Mouse (Mus musculus) natural killer cell, adult 2 months (primary cell): Measurements from ENCODE around the gene Pde4d.

Experiments used
- DNase-seq, 2 experiments: peaks; one replicate each; pipeline ENCODE4 v3.0.0; 2022; ENCODE audit warnings: low spot score in 2 of 2

Gene Pde4d

GRCm38 (mm10) chr13:109239296-109239695 lies 789.5 kb downstream of the Pde4d start:
- peak; percentile 68 to 71 for DNase-seq

GRCm38 (mm10) chr13:109242456-109243050 lies 792.8 kb downstream of the Pde4d start:
- DNase-seq = no peak

- no peak for DNase-seq
Observed at GRCm38 (mm10) chr13:109243160-109243559, 793.4 kb downstream of the Pde4d start.

GRCm38 (mm10) chr13:109247061-109247460 lies 797.3 kb downstream of the Pde4d start:
- no peak for DNase-seq

GRCm38 (mm10) chr13:109249315-109249714 lies 799.6 kb downstream of the Pde4d start:
- no peak for DNase-seq

GRCm38 (mm10) chr13:109255634-109256033 lies 805.9 kb downstream of the Pde4d start:
- DNase-seq = no peak

GRCm38 (mm10) chr13:109260220-109260795 lies 810.6 kb downstream of the Pde4d start:
- DNase-seq = peak in 1 of 2 experiments; percentile 7

GRCm38 (mm10) chr13:109260796-109261516 lies 811.2 kb downstream of the Pde4d start:
- DNase-seq = peak in 1 of 2 experiments; percentile 1

GRCm38 (mm10) chr13:109261642-109262220 lies 812.0 kb downstream of the Pde4d start:
- DNase-seq = peak in 1 of 2 experiments; percentile 6

- DNase-seq = no peak
Observed at GRCm38 (mm10) chr13:109262501-109262900, 812.8 kb downstream of the Pde4d start.

- no peak for DNase-seq
Observed at GRCm38 (mm10) chr13:109263833-109264232, 814.1 kb downstream of the Pde4d start.

- no peak for DNase-seq
Observed at GRCm38 (mm10) chr13:109268253-109268652, 818.5 kb downstream of the Pde4d start.

- no peak for DNase-seq
Observed at GRCm38 (mm10) chr13:109268659-109269322, 819.0 kb downstream of the Pde4d start.

GRCm38 (mm10) chr13:109274869-109275268 lies 825.1 kb downstream of the Pde4d start:
- no peak for DNase-seq

- no peak for DNase-seq
Observed at GRCm38 (mm10) chr13:109277792-109278191, 828.0 kb downstream of the Pde4d start.

- DNase-seq = no peak
Observed at GRCm38 (mm10) chr13:109278504-109278912, 828.8 kb downstream of the Pde4d start.

GRCm38 (mm10) chr13:109279211-109279610 lies 829.5 kb downstream of the Pde4d start:
- DNase-seq = no peak

- no peak for DNase-seq
Observed at GRCm38 (mm10) chr13:109280433-109280832, 830.7 kb downstream of the Pde4d start.

GRCm38 (mm10) chr13:109287465-109287864 lies 837.7 kb downstream of the Pde4d start:
- no peak for DNase-seq

- DNase-seq = no peak
Observed at GRCm38 (mm10) chr13:109290922-109291321, 841.2 kb downstream of the Pde4d start.

GRCm38 (mm10) chr13:109293011-109293410 lies 843.3 kb downstream of the Pde4d start:
- no peak for DNase-seq
